Mouse (Mus musculus) testis, adult 2 months (tissue): ENCODE data around the gene Rgs8.

ENCODE experiments used
- CTCF ChIP-seq: fragments of 200-500 bp; IDR thresholded peaks from 2 replicates; pipeline ENCODE4 v1.5.1; 2012; ENCODE audit warnings: low read depth, mild to moderate bottlenecking, inconsistent platforms, low read length, moderate library complexity; ENCODE audit not compliant: control insufficient read depth, insufficient read depth, insufficient replicate concordance
- POLR2A ChIP-seq: fragments of 200-500 bp; IDR thresholded peaks from 2 replicates; pipeline ENCODE4 v1.6.1; 2012; ENCODE audit warnings: low read depth, mild to moderate bottlenecking, inconsistent platforms, low read length, moderate library complexity; ENCODE audit not compliant: control insufficient read depth

GRCm38 (mm10) chr1:153740145-153740544 is 87.3 kb downstream of the Rgs8 start, which contains the start of gene Rgs16:
- TF ChIP-seq POLR2A (no peak), CTCF (no peak)
